Mouse (Mus musculus) embryonic fibroblast, embryonic 13.5 days (primary cell): ENCODE data around the gene Fbxw27.

Experiments
- CTCF ChIP-seq: IDR thresholded peaks from 2 replicates; pipeline ENCODE4 v1.5.1; 2011; ENCODE audit warnings: mild to moderate bottlenecking, control low read depth, low read length, moderate library complexity, borderline replicate concordance; ENCODE audit not compliant: insufficient read depth
- POLR2A ChIP-seq: IDR thresholded peaks from 2 replicates; pipeline ENCODE4 v1.6.1; 2011; ENCODE audit warnings: low read depth, mild to moderate bottlenecking, control low read depth, low read length, moderate library complexity

- TF ChIP-seq CTCF (no peak), POLR2A (no peak)
Measured at GRCm38 (mm10) chr9:109833088-109833412, 42.6 kb upstream of the Fbxw27 start.
